ENCODE assay signal across 8 mouse cellular contexts in the genomic region with DNA sequence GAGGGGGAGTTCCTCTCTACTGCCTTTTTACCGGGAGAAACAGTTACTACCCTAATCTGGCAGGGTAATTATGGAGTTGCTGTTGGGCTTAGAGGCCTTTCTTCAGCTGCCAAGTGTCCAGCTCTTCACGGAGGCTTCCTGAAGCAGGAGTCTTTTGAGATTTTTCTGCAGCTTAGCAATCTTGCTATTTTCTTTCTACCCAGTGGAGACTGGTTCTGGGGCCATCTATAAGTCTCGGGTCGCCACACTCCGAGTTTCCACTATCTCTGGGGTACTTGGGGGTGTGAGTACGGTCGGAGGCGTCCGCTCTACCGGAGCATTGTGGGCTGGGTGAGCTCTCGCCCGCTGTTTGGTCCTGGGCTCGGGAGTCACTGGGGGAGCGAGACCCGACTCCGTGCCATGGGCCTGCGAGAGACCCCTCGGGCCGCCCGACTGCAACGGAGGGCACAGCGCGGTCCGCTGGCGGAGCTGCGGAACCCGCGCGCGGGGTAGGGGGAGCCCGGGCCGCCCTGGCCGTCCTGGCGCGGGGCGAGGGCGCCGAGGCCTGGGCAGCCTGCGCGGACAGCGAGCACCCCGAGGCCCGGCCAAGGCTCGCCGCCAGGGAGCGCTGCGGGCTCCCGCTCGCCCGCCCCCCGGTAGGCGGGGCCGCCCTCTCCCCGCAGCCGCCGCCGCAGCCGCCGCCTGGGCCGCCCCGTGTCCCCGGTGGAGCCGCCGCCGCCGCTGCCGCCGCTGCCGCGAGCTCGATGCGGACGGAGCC. TPM values are rescaled to one million over a fixed set of nuclear protein-coding genes. Genes with fewer than 3 reads are reported as not detected.
DNase-seq lines count a peak whose midpoint lies in the region; ATAC-seq and TF ChIP-seq lines count a peak whose summit lies in the region.

Ankrd52 (plus strand) TSS at position 661 of the 757 bp plus-strand sequence.

- peaks cover 2 to 8% of the 10 kb centered on the region in 2 experiments for H3K36me3 ChIP-seq in MEL (ENCODE audit: control insufficient read depth in 1 of 2, insufficient read depth in 2 of 2, low read length in 2 of 2)
- H3K36me3 ChIP-seq in forebrain, embryonic 16.5 days (ENCODE audit: control insufficient read depth, insufficient read depth) = peaks cover 14% of the 10 kb centered on the region
- peaks cover 26% of the 10 kb centered on the region for H3K36me3 ChIP-seq in lung, embryonic 16.5 days (ENCODE audit: control insufficient read depth, insufficient read depth, low read length)

- peaks cover 0 to 14% of the 10 kb centered on the region in 2 experiments for H3K4me1 ChIP-seq in MEL (ENCODE audit: control insufficient read depth in 1 of 2, insufficient read depth in 2 of 2, low read length in 2 of 2)
- peaks cover 24% of the 10 kb centered on the region for H3K4me1 ChIP-seq in forebrain, embryonic 16.5 days (replicated peaks; ENCODE audit: control insufficient read depth, insufficient read depth, low read length)
- H3K4me1 ChIP-seq in lung, embryonic 16.5 days (replicated peaks; ENCODE audit: control insufficient read depth, insufficient read depth, low read length) = peaks cover 19% of the 10 kb centered on the region

- peak within 1 kb of the TSS; percentile 82 for H3K4me2 ChIP-seq in forebrain, embryonic 16.5 days (ENCODE audit: low read length)
- peak within 1 kb of the TSS; percentile 62 for H3K4me2 ChIP-seq in lung, embryonic 16.5 days (ENCODE audit: low read depth, low read length)

- H3K79me2 ChIP-seq in MEL (ENCODE audit: control insufficient read depth, insufficient read depth, low read length, poor library complexity) = peaks cover 22% of the 10 kb centered on the region

- TF ChIP-seq POLR2A in MEL (IDR thresholded peaks at IDR 0.05; ENCODE audit: control insufficient read depth in 1 of 2, insufficient read depth in 1 of 2, low read depth in 1 of 2, low read length in 2 of 2, poor library complexity in 1 of 2) = peak; percentile 31 to 72

- WGBS in forebrain, embryonic 16.5 days = under 1% methylated on average over 57 of the region's 73 CpGs
- WGBS in lung, embryonic 16.5 days = under 1% methylated on average over 48 of the region's 73 CpGs

- no peak for TF ChIP-seq RAD21 in MEL (IDR thresholded peaks at IDR 0.05; ENCODE audit: low read depth, low read length)

- H3K9ac ChIP-seq in MEL (ENCODE audit: control insufficient read depth, low read depth, low read length, poor library complexity, severe bottlenecking) = peak within 1 kb of the TSS; percentile 97
- H3K9ac ChIP-seq in forebrain, embryonic 16.5 days (replicated peaks; ENCODE audit: low read depth, low read length) = peak within 1 kb of the TSS; percentile 99
- H3K9ac ChIP-seq in lung, embryonic 16.5 days (ENCODE audit: low read length) = peak within 1 kb of the TSS; percentile 97

- DNase-seq in MEL (ENCODE audit: low read depth, low spot score) = peak; percentile 69
- peak; percentile 82 to 96 for DNase-seq in cerebellum, adult 18-20 months
- peak; percentile 92 for DNase-seq in heart, postnatal 4 days
- peak in 1 of 2 experiments; percentile 72 for DNase-seq in layer of hippocampus, adult 8-10 months (ENCODE audit: low spot score in 2 of 2)
- peak; percentile 86 for DNase-seq in ovary, postnatal 14 days (ENCODE audit: low spot score)
- DNase-seq in thymus, postnatal 14 days = peak; percentile 88

- TF ChIP-seq CTCF in MEL (IDR thresholded peaks at IDR 0.05 in 2 of 3, conservative IDR thresholded peaks at IDR 0.05 in 1 of 3; ENCODE audit: control insufficient read depth in 1 of 3, insufficient read depth in 1 of 3, low read depth in 2 of 3, low read length in 3 of 3, poor library complexity in 1 of 3, severe bottlenecking in 1 of 3) = peak in 2 of 3 experiments; percentile 61 to 83; a peak in 5 of 6 replicates

- TF ChIP-seq EP300 in MEL (IDR thresholded peaks at IDR 0.05; ENCODE audit: low read depth in 1 of 2, low read length in 2 of 2) = 0 out of 4 replicates have a peak, but pooled peaks of 1 of the 2 experiments have one; percentile 8

- ATAC-seq in forebrain, embryonic 16.5 days = peak; percentile 93
- peak; percentile 96 for ATAC-seq in lung, embryonic 16.5 days (ENCODE audit: low read depth)

- H3K4me3 ChIP-seq in MEL (ENCODE audit: control insufficient read depth in 1 of 2, insufficient read depth in 1 of 2, low read depth in 2 of 2, low read length in 2 of 2) = peak within 1 kb of the TSS; percentile 90 to 99
- peak within 1 kb of the TSS; percentile 95 for H3K4me3 ChIP-seq in forebrain, embryonic 16.5 days (replicated peaks; ENCODE audit: low read length)
- H3K4me3 ChIP-seq in lung, embryonic 16.5 days (ENCODE audit: low read length) = peak within 1 kb of the TSS; percentile 93

- no peaks in the 10 kb centered on the region for H3K27me3 ChIP-seq in MEL (ENCODE audit: control insufficient read depth in 1 of 2, insufficient read depth in 2 of 2, low read length in 2 of 2)
- H3K27me3 ChIP-seq in forebrain, embryonic 16.5 days (replicated peaks; ENCODE audit: control insufficient read depth, insufficient read depth, low read length) = no peaks in the 10 kb centered on the region
- no peaks in the 10 kb centered on the region for H3K27me3 ChIP-seq in lung, embryonic 16.5 days (ENCODE audit: control insufficient read depth, insufficient read depth, low read depth, low read length)

- H3K27ac ChIP-seq in MEL (ENCODE audit: control insufficient read depth, low read depth, low read length) = peak within 1 kb of the TSS; percentile 59
- H3K27ac ChIP-seq in forebrain, embryonic 16.5 days (ENCODE audit: low read length) = peak within 1 kb of the TSS; percentile 96
- peak within 1 kb of the TSS; percentile 92 for H3K27ac ChIP-seq in lung, embryonic 16.5 days (ENCODE audit: low read length)

- no peaks in the 10 kb centered on the region for H3K9me3 ChIP-seq in MEL (replicated peaks; ENCODE audit: insufficient read depth, low read length)
- no peaks in the 10 kb centered on the region for H3K9me3 ChIP-seq in forebrain, embryonic 16.5 days (ENCODE audit: control insufficient read depth, low read length)
- no peaks in the 10 kb centered on the region for H3K9me3 ChIP-seq in lung, embryonic 16.5 days (ENCODE audit: control insufficient read depth, low read length)

TF ChIP-seq in MEL, 35 proteins besides CTCF, POLR2A, EP300 and RAD21:
- TF ChIP-seq HCFC1 (IDR thresholded peaks at IDR 0.05; ENCODE audit: low read depth, low read length) (peak; percentile 49), USF2 (IDR thresholded peaks at IDR 0.05; ENCODE audit: borderline replicate concordance in 1 of 2, insufficient read depth in 1 of 2, low read depth in 1 of 2, low read length in 2 of 2) (no peak), TCF12 (IDR thresholded peaks at IDR 0.05; ENCODE audit: low read depth, low read length) (no peak), NELFE (IDR thresholded peaks at IDR 0.05; ENCODE audit: low read depth, low read length) (peak; percentile 62), SIN3A (IDR thresholded peaks at IDR 0.05; ENCODE audit: low read length) (peak; percentile 60; the same call in 1 of the 2 replicates), NRF1 (IDR thresholded peaks at IDR 0.05; ENCODE audit: insufficient read depth, low read depth, low read length, poor library complexity, severe bottlenecking) (no peak), ZNF384 (IDR thresholded peaks at IDR 0.05; ENCODE audit: low read depth, low read length) (no peak), TBP (IDR thresholded peaks at IDR 0.05; ENCODE audit: low read depth, low read length) (peak; percentile 79; the same call in 1 of the 2 replicates), ELF1 (IDR thresholded peaks at IDR 0.05; ENCODE audit: low read depth, low read length) (no peak), MXI1 (IDR thresholded peaks at IDR 0.05; ENCODE audit: low read depth, low read length) (0 out of 2 replicates have a peak, but pooled peaks have one; percentile 6), MAX (IDR thresholded peaks at IDR 0.05; ENCODE audit: low read length) (peak; percentile 43), CHD1 (IDR thresholded peaks at IDR 0.05; ENCODE audit: low read depth, low read length) (no peak), ZC3H11A (IDR thresholded peaks at IDR 0.05; ENCODE audit: low read depth, low read length) (no peak), MYC (IDR thresholded peaks at IDR 0.05; ENCODE audit: low read depth, low read length) (no peak), KAT2A (conservative IDR thresholded peaks at IDR 0.05; ENCODE audit: low read depth, low read length) (no peak; the same call in 1 of the 2 replicates), ZKSCAN1 (IDR thresholded peaks at IDR 0.05; ENCODE audit: low read depth, low read length) (no peak), ZMIZ1 (IDR thresholded peaks at IDR 0.05; ENCODE audit: low read depth, low read length) (peak; percentile 55), BHLHE40 (IDR thresholded peaks at IDR 0.05; ENCODE audit: borderline replicate concordance, low read depth, low read length) (peak; percentile 30; the same call in 1 of the 2 replicates), RCOR1 (IDR thresholded peaks at IDR 0.05; ENCODE audit: low read depth, low read length) (no peak), GABPA (IDR thresholded peaks at IDR 0.05; ENCODE audit: low read depth, low read length) (no peak), SMC3 (IDR thresholded peaks at IDR 0.05; ENCODE audit: low read depth, low read length) (peak; percentile 42), MAZ (IDR thresholded peaks at IDR 0.05; ENCODE audit: low read depth, low read length) (peak; percentile 79; the same call in 1 of the 2 replicates), UBTF (IDR thresholded peaks at IDR 0.05; ENCODE audit: borderline replicate concordance, insufficient read depth, low read depth, low read length) (no peak), POLR2AphosphoS5 (IDR thresholded peaks at IDR 0.05; ENCODE audit: borderline replicate concordance, low read depth, low read length) (no peak)

RNA-seq across cellular contexts. Expression of gene Ankrd52, which starts in this region (rescaled TPM):
- total RNA-seq in MEL (2012; rRNA removed) = 9.5 and 10.0 TPM in 2 replicates
- polyA plus RNA-seq in MEL (2012; ENCODE audit: insufficient read depth in 1 of 2, insufficient read length in 2 of 2, low read depth in 1 of 2, low replicate concordance in 2 of 2, missing spikeins in 1 of 2) = 10 to 100 TPM in 1 of 2 experiments, not detected in 1; 39.9 TPM
- 11.3 and 13.2 TPM in 2 replicates for polyA plus RNA-seq in forebrain, embryonic 16.5 days (2015; fragmentation: Nextera tagmentation; extraction: Ambion mirVana)
- total RNA-seq in heart, postnatal 4 days (2021) = 10 to 100 TPM; 44.4 to 44.9 TPM
- 10 to 100 TPM; 46.3 to 57.3 (median 50.2) TPM for total RNA-seq in layer of hippocampus, adult 8-10 months (2022)
- polyA plus RNA-seq in lung, embryonic 16.5 days (2015; fragmentation: Nextera tagmentation; extraction: Ambion mirVana) = 8.4 and 9.6 TPM in 2 replicates
